Mouse (Mus musculus) megakaryocyte, adult 5-6 weeks (primary cell): Measurements from ENCODE around the gene Wfikkn2. TPM values are rescaled to one million over a fixed set of nuclear protein-coding genes. Genes with fewer than 3 reads are reported as not detected.

Experiments
- ATAC-seq: 2 replicates; pipeline ENCODE4 v1.8.0; 2016; ENCODE audit warnings: mild to moderate bottlenecking, inconsistent platforms; ENCODE audit not compliant: poor library complexity, severe bottlenecking
- total RNA-seq, 2 experiments: library from RNA; stranded (forward) in 1 of 2; stranded (reverse) in 1 of 2; fragments of 153-499, 151-499 nt in 1 of 2; fragments of 221-1000, 200-1000 nt in 1 of 2; gene quantifications; 2 replicates each; pipeline versions ENCODE4 v1.2.3 to v1.2.4; 2015 to 2017

The Wfikkn2 gene
- total RNA-seq, 2 experiments from 2014 or later: not detected

DNA sequence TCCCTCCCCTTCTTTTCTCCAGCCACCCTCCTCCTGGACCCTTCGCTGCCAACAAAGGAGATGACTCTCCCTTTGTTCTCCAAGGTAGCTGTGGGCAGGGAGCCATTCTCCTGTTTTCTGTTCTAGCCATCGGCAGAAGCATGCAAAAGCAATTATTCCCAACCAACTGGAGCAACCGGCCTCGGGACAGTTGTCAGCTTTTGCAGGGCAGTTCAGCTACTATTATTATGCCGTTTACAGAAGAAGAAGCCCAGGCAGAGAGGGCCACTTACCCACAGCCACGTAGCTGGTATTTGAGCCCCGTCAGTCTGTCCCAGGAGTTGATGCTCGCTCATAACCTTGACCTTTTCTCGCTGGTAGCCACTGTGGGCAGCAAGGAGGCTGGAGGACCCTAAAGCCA lies 17.4 kb downstream of the Wfikkn2 start:
- no peak for ATAC-seq

DNA sequence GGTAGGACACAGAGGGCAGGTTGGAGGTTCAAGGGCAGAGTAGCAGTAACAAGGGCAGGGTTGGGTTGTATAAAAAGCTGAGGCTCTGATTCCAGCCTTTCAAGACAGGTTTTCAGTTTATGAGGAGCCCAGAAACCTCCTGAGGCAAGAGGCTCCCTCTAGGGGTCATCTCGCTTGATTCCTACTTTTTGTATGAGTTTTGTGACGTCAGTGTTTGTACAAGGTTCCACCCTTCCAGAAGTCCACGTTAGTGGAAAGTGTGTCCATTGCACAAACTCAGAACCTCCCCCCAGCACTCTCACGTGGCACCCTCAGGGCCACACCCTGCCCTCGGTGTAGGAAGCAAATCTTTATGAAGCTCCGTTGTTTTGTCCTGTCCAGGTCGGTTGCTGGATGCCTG lies 19.8 kb downstream of the Wfikkn2 start:
- ATAC-seq: peak; percentile 94

DNA sequence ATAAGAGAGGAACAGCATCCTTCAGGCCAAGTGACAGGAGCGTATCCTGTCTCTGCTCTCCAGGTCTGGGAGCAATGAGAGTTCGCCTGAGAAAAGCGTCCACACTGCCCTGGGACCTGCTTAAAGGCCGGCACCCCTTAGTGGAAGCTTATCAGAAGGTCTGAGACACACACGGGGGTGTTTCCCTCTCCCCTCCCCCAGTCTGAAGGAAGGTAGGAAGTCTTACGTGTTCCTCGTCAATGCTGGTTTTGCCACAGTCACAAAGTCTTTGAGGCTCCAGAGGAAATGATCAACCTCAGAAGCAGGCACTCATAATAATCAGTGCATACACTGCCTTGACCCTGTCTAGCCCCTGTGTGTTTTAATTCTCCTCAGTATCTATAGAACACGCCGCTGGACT lies 22.3 kb downstream of the Wfikkn2 start:
- no peak for ATAC-seq

DNA sequence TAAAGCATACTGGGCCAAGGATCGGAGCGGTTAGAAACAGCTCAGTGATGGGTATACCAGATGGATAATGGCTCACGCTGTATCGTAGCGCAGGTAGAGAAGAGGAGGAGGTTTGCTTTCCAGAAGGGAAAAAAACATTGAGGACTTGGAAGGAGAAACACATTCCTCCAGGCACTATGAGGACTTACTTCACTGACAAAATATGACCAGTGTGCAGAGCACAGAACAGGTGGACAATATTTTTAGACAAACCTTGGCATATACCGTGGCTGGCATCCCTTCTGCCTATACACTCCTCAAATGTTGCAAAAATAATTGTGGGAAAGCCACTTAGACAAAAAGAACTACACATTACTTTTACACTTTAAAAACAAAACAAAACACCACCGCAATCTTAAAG lies 24.5 kb downstream of the Wfikkn2 start:
- no peak for ATAC-seq

DNA sequence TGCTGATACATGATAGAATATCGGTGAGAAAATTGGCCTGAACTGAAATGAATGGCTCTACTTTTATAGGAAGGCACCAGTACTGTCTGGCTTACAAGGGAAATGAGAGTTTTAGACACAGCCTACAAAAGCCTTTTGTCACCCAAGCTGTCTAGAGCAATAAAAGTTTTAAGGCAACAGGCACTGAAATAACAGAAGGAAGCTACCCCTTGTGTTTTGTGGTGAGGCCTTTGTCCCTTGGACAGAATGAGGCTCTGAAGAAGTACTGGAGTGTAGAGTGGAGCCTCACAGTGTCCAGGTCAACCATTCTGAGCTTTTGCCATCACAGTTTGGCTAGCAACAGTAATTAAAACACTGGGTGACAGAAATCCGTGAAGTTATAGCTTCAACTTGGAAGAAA lies 29.6 kb downstream of the Wfikkn2 start:
- no peak for ATAC-seq

DNA sequence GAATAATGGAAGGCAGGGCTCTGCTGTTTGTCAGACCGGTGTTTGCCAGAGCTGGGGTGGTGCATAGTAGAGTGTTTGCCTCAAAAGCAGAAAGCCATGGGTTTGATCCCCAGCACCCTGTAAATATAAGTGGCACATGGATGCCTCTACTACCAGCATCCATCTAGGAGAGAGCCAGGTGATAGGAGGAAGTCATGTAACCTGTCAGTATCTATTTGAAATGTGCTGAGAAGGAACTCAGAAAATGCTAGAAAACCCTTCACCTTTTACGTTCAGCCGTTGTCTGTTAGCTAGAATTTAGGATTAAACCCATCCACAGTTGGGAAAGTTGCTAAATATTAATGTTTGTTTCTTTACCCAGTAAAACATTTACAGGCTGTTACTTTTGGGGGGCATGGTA lies 30.2 kb downstream of the Wfikkn2 start:
- ATAC-seq: no peak

DNA sequence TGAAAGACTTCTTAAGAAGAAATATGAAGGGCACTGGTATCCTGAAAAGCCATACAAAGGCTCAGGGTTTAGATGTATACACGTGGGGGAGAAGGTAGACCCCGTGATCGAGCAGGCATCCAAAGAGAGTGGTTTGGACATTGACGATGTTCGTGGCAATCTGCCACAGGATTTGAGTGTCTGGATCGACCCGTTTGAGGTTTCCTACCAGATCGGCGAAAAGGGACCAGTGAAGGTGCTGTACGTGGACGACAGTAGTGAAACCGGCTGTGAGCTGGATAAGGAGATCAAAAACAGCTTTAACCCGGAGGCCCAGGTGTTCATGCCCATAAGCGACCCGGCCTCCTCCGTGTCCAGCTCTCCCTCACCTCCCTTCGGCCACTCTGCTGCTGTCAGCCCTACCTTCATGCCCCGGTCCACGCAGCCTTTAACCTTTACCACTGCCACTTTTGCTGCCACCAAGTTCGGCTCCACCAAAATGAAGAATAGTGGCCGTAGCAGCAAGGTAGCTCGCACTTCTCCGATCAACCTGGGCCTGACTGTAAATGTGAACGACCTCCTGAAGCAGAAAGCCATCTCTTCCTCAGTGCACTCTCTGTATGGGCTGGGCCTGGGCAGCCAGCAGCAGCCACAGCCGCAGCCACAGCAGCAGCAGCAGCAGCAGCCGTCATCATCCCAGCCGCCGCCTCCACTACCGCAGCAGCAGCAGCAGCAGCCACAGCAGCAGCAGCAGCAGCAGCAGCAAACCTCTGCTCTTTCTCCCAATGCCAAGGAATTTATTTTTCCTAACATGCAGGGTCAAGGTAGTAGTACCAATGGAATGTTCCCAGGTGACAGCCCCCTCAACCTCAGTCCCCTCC lies 31.8 kb downstream of the Wfikkn2 start:
- ATAC-seq: no peak

DNA sequence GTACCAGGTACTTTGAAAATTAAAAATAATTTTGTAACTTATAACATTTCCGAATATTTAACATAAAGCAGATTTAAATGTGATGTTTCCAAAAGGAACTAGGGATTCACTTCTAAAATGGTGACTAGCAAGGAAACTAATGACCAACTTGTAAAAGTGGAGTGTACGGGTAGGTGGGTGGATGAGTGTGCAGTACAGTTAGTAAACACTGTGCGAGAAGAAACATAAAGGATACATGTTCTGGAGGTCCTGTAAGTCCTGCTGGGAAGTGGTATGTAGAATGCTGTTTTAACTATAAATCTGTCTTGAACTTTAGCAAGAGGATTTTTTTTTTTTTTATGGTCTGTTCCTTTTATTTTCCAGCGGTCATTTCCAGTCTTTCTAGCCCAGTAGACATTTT lies 32.8 kb downstream of the Wfikkn2 start:
- no peak for ATAC-seq

DNA sequence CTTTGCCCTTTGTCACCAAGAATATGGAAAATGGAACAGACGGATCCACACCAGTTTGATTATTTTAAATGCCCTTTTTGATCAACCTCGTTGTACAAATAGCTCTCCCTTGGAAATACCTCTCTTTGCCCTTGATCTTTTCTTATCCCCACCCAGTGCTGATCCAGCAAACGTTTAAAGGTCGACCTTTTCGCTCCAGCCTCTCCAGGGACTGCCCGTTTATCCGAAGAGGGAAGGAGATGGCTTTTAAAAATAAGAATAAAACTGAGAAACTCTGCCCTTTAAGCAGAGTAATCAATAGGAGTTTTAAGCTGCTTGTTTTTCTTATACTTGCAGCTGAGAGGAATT lies 33.3 kb downstream of the Wfikkn2 start:
- no peak for ATAC-seq

DNA sequence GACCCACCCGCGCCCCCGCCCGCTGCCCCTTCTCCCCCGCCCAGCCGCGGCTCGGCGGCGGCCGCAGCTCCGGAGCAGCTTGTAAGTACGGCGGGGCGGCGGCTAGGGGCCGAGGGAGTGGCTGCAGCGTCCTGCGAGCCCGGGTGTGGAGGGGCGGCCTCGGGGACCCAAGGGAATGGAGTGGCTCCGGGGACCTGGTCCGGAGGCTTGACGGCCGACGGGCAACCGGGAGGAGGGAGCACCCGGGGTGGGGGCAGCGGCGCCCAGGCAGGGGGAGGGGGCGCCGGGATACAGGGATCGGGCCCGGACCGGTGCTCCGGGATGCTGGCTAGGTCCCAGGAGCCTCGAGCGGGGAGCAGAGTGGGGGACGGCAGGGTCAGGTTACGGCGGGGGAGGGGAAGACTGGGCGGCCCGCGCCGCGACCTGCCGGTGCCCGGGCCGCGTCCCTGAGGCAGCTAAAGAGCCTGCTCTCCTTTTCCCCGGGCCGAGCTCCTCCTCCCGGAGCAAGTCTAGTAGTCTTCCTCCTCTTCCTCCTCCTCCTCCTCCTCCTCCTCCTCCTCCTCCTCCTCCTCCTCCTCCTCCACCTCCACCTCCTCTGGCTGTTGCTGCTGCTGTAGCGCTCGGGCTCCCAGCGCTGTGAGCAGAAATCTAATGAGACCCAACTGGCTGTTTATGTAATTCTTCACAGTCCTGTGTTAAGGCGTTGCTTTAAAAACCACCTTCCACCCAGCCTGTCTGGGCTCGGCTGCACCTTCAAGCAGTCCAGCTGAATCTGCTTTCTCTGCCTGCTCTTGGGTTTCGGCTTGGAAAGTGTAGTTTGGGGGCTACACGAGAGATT lies 33.9 kb downstream of the Wfikkn2 start:
- ATAC-seq: peak; percentile 19

DNA sequence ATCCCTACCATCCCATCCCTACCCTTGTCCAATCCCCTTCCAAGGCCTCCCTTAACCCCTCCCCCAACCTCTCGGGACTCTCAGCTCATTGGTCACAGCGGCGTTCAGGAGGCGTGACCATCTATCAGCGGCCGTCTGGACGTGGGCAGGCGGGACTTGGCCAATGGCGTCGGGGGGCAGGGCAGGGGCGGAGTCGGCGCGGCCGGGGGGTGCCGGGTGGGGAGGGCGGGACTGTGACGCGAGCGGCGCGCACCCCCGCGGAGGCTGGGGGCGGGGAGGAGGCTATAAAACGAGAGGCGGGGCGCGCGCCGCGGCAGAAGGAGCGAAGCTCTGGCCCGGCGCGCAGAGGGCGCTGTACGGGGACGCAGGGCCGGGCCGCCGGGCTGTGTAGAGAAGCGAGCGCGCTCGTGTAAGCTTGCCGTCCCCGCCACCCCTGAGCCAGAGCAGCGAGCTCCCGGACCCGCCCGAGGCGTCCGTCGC lies 34.6 kb downstream of the Wfikkn2 start, which contains the start of gene Tob1:
TSS of gene Tob1 (plus strand) at position 331 of the 480 bp plus-strand sequence.
- ATAC-seq: peak; percentile 75

DNA sequence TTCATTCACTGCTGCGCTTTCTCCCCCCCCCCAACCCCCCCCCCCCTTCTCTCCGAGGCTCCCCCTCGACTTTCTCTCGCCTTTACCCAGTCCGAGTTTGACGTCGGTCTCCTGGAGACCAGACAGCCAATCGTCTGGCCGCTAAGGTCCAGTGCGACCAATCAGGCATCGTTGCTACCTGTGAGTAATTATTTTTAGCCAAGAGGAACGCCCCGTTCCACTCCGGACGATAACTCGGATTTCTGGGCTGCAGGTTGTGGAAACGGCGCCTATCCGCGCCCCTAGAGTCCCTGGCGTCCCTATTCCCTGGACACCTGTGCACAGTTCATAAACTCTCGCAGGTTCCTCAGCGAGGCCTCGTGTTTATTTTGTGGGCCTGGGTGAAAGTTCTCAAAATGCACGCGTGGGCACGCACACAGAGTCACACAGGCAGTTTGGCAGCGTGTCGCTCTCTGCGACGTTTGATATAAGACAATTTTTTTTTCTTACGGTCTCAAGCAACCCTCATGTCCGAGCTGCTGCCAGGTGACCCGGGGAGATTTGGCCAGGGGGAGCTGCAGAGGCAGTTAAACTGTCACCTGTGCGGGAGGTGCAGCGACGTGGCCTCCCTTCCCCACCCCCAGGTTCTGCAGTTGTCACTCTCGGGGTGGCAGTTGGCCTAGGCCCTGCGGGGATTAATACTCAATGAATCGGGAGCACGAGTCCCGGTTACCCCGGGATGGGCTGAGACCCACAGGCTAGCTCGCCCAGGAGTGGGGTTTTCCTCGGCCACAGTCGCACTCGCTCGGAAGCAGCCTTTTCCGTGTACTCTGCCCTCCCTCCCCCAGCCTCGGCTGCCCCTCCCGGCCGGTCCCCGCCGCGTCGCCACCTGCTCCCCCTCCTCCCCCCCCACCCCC lies 35.4 kb downstream of the Wfikkn2 start:
- ATAC-seq: peak; percentile 58

DNA sequence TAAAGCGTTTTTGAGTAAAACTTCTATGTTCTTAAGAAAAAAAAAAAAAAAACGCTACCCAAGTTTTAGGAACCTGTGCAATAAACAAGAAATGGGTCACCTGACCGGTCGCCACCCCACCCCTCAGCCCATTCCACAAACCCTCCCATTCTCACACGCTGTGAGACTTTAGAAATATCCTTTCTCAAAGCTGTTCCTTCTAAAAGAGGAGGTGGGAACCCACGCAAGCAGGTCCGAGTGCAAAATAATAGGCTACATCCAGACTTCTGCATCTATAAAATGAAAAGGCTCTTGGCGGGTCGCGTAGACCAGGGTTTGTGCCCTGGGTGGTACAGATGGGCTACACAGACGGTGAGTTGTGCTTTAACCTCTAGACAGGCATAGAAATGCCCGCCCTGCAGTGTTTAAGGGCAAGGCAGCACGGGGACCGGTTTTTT lies 36.1 kb downstream of the Wfikkn2 start:
- no peak for ATAC-seq

DNA sequence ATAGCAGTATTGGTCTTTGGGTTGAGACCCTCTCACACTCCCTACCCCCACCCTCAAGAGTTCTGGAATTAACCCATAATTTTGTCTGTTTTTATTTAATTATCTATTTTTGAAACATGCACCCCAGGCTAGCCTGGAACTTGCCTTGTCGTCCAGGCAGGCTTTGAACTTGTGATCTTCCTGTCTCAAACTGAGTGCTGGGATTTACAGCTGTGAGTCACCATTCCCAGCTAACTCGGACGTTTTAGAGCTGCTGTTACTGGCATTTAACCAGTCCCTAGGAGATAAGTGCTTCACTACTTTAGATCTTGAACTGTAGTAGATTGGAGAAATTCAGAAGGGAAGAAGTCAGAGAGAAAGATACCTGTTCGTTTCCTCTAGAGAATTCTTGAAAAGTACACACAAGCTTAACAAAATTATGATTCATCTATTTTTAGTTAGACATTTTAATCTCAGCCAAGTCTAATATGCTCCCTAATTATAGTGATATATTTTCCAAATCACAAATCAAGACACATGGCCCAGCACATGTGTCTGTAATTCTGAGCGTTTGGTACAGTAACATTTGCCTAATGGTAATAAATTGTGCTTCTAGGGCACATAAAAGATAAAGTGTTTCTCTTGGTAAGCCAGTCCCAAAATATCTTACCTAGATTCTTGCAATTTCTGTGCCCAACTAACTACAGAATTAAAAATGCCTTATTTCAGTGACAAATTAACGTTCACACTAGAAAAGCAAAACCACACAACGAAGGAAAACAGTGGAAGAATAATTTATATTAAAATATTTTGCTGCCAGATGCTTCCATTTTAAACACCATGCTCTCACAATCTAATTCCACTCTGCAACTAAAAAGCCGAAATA lies 36.8 kb downstream of the Wfikkn2 start:
- ATAC-seq: no peak

DNA sequence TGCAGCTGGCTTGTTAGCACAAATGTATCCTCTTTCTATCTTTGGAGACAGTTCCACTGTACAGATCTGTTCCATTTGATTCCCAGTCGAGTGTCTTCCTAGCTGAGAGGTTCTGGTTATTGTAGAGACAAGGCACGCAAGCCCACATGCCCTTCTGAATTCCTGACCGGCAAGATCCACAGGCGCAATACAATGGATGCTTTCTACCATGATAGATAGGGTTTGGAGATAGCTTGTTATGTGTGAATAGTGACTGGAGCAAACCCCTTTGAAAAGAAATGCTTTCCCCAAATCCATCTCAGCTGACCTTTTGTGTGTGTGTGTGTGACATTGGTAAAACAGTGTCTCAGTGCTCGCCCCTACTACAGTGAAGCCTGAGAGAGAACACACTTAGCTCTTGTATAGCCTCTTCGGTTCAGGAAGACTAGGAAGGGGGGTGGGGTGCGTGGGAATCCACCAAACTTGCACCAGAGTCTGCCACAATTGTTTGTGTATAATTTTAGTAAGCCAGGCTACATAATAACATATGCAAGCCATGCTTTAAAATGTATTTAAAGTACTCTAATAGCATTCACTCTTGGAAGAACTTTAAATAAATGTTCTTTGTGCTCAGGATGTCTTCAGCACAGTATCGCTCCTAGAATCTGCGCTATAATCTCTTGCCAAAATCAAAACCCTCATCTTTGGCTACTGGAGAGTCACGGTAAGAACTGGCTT lies 39.2 kb downstream of the Wfikkn2 start:
- ATAC-seq: no peak

DNA sequence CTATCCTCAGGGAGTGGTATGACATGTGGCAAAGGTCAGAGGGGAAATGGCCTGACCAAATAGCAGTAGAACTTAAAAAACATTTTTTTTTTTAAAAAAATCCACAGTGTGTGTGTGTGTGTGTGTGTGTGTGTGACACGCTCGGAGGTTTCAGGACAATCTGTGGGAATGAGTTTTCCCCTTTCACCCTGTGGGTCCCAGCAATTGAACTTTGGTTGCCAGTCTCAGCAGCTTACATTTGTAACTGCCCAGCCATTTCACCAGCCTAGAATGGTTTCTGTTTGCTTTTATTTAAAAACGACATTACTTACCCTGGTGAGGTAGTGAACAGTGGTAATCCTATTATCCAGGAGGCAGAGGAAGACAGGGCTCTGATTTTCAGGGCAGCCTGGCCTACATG lies 42.7 kb downstream of the Wfikkn2 start:
- no peak for ATAC-seq

DNA sequence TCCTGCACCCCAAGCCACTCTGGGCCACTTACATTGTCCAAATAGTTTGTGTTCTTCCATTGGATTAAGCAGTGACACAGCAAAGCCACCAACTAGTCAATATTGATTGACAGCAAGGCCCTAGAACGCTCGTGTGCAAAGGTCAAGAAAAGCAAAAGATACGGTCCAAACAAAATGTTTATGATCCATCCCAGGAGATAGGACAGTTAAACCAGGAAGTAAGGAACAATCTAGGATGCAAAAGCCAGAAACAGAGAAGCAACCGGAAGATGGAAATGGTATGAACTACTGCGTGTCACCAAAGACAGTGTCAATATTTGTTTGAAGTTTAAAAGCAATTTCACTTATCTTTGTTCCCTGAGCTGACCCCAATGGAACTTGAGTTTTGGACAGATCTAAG lies 43.7 kb downstream of the Wfikkn2 start:
- no peak for ATAC-seq

DNA sequence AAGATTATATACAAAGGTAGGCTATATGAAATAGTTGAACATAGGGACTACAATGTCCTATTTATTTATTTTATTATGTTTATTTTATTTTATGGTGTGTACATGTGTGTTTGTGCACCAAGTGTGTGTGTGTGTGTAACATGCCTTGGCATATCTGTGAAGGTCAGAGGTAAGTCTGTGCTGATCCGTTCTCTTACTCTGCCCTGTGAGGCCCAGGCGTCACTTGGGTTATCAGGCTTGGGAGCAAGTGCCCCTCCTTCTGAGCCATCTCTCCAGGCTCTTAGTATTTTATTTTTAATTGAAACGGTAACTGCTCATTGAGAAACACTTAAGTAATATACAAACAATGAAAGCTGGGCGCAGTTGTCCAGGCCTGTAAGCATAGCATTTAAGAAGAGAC lies 45.4 kb downstream of the Wfikkn2 start:
- ATAC-seq: no peak

DNA sequence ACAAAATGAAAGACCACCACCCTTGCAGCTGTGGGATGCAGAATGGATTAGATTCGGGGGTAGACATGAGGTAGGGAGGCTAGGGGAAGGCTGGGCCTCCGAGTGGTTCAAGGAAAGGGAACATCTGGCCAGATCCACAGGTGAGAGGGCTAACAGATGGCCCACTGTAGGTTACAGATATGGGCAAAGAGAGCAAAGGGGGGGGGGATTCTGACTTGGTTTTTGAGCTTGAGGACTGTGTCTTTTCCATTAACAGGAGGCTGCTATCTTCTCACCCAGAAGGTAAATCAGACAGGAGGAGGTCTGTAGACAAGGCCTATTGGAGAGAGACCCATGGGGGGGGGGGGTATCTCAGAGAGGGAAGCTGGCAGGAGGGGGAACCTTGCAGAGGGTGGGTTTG lies 46.0 kb downstream of the Wfikkn2 start:
- ATAC-seq: no peak
